Mouse (Mus musculus) neural tube, embryonic 10.5 days (tissue): ENCODE results near the gene Acsm1.
"Not testable (repeated sequence)": the region's sequence is repeated elsewhere in the genome, so short reads cannot be mapped to it uniquely, and the experiment has no call there.

Experiments
- DNase-seq: peaks from one replicate; pipeline ENCODE4 v3.0.0-alpha.2; 2017; ENCODE audit warnings: low spot score; ENCODE audit errors: extremely low spot score

Acsm1 gene

DNA sequence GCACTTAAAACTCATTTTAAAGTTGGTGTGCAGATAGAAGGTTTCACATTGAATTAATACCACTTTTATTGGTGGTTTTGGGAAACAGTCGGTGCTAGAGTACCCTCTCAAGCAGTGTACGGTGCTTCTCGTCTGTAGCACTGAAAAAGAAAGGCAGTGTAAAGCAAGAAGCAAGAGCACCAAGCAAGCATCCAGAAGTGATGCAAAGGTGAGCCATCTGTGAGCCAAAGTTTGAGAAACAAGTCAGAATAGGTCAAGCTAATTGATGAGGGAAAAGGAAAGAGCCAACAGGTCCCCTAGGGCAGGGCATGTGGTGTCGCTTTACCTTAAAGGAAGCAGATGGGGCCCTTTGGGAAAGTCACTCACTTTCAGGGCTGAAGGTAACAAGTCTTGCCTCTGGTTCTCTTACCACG is at the start of gene Acsm1:
TSS of gene Acsm1 (plus strand) at position 363 of the 413 bp plus-strand sequence.
- DNase-seq, result no peak

DNA sequence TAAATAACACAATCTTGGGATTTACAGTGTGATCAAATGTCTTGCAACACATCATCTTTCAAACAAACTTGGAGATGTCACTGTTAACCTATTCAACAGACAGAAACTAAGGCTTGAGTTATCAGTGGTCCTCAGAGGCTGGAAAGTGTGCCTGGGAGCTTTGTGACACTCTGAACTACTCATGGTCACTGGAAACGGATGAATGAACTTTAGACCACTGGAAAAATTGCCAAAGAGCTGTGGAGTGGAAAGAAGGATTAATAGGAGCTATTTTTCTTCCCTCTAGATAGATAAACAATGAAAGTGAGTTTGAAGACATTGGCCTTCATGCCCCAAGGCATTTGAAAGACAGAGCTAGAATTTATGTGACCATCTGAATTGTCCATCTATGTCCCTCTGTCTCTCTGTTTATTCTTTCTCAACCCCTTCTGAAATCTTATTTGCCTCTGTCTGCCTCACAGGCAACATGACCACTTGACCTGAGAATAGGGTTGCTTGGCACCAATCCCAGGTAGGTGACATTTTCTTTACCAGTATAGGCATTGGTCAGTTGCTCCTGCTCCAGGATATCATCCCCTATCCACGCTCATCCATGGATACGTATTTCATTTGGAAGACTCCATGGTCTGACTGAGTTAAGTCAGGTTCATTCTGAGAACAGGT is 46.9 kb upstream of the Acsm1 start:
- DNase-seq, result no peak

DNA sequence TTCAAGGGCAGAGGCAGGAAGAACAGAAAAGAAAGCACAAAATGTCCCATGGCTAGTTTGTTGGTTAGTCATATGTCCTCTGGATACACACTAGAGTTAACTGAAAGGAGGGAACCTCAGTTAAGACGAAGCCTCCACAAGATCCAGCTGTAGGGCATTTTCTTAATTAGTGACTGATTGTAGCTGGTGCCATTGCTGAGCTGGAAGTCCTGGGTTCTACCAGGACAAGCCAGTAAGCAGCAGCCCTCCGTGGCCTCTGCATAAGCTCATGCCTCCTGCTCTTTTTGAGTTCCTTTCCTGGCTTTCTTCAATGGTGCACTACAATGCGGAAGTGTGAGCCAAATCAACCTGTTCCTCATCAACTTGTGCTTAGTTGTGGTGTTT is 46.4 kb upstream of the Acsm1 start:
- no peak for DNase-seq

DNA sequence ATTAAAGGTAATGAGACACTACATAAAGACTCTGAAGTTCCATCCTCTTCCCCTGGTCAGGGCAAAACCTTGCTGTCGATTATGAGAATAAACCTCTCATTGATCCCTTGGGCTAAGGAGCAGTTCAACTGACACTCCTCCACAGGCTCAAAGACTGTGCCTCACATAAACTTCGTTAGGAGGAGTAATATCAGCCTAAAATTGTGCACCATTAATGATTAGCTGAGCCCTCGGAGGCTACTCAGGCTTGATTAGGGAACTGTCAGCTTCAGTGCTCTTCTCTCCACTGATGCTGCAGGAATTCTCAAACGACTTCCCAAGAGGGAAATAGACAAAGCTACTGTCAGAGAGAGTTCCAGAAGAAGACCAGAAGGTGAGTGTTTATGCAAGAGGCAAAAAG is 45.4 kb upstream of the Acsm1 start:
- no peak for DNase-seq

DNA sequence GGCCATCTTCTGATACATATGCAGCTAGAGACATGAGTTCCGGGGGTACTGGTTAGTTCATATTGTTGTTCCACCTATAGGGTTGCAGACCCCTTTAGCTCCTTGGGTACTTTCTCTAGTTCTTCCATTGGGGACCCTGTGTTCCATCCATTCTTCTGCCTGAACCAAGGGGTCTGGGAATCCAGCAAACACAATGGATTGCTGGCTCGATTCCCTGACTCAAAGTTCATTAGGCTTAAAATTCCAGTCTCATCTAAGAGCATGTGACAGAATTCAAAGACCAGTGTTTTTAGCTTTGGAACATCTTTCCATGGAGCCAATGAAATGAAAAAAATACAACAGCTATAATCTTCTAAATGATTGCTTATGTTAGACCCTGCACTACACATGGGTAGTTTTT is 44.4 kb upstream of the Acsm1 start:
- not testable (repeated sequence) for DNase-seq

DNA sequence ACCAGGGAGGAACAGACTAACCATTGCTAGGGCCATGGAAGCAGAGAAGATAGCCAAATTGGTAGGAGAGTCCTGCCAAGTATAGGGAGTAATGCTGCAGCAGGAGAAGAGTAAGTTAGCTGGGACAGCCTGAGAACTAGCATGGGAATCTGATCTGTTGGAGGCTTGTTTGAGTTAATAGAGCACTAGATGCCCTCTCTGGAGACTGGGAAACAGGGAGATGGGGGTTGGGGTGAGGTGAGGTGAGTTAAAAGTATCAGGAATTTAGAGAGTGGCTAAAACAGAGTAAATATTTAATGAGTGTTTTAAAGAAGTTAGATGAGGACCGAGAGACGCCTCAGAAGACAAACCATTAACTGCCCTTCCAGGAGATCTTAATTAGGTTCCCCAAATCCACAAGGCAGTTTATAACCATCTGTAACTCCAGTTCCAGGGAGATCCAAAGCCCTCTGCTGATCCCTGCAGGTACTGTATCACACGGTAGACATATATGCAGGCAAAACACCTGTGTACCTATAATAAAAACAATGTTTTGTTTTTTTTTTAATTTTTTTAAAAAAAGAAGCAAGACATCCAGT is 12.2 kb upstream of the Acsm1 start:
- DNase-seq, result no peak

DNA sequence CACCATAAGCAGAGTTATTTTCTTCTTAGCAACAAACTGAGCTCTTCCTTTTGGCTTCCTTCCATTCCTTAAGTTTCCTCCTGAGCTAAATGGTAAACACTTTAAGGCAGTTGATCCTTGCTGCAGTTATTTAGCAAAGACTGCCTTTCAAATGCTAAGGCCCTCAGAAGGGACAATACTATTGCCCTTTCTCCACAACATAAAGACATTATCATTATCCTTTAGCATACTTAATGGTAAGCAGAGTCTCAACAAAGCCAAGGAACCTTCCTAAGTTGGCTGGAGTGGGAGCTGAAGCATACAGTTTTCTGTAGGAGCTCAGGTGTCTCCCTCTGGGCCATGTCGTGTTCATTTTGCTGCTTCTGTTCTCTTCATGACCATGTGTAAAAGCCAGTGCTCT is 11.5 kb upstream of the Acsm1 start:
- DNase-seq, result no peak

DNA sequence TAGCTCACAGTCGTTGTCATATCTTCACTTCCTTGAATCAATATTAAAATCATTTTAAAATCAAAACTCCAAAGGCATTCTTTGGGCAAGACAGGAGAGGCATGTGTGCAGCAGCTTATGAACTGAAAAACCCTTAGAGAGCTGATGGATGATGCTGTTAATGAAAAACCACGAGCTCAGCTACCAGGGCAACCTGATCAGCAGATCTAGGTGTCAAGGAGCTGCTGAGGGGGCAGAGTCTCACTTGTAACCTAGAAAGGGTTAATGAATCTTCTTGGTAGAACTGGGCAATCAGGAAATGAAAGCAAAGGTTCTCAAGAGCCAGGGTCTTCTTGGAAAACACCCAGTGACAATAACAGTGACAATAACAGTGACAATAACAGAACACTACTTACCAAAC is 10.3 kb upstream of the Acsm1 start:
- no peak for DNase-seq

DNA sequence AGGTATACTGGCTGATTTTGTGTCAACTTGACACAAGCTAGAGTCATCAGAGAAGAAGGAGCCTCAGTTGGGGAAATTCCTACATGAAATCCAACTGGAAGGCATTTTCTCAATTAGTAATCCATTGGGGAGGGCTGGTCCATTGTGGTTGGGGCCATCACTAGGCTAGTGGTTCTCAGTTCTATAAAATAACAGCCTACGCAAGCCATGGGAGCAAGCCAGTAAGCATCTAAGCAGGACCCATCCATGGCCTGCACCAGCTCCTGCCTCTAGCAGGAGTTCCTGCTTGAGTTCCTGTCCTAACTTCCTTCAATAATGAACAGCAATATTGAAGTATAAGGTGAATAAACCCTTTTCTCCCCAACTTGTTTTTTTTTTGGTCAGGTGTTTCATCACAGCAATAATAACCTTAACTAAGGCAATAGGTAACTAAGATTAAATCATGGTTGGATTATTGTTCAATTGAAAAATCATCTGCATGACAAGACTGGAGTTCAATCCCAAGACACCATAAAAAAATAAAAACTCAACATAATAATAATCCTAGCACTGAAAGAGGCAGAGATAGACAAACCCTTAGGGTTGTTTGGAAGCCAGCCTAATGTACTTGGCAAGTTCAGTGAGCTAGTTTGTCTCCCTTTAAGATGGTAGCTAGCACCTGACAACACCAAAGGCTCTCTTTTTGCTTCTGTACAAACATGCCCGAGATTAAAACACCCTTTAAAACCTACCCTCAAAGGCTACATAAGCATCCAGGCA is 5.5 kb upstream of the Acsm1 start:
- DNase-seq, result no peak

DNA sequence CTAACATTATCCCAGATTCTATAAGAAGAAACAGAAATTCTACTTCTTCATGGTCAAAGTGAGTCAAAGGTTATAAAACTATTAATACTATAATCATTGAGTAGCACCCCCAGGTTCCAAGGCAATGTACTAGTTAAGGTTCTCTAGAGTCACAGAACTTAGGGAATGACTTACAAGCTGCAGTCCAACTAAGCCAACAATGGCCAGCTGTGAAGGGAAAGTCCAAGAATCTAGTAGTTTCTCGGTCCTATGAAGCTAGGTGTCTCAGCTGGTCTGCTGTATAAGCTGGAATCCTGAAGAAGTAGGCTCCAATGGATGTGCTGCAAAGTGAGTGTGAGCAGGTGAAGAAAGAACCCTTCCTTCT is 4.9 kb upstream of the Acsm1 start:
- no peak for DNase-seq

DNA sequence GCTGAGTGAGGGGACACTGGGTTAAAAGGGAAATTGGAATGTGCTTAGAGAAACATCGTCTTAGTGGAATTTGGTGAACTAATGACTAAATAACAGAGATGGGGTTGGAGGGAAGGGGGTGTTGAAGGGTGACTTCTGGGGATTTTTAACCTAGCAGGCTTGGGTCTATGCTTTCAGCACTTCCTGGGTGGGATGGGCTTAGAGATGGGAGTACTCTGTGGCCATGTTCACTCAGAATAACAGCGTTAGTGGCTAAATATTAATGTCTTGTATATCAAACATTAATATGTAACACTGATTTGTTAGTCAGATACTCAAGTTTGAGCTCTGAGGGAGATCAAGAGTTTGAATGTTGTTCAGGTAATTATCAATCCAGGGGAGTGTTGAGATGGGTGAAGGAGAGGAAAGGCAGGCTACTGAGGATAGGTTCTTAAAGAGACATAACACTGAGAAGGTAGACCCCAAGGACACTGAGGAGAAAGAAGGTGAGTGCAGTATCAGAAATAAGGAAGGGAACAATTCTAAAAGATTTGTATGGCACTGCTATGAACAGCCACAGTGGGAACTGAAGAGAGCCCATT is 1.8 kb upstream of the Acsm1 start:
- no peak for DNase-seq

DNA sequence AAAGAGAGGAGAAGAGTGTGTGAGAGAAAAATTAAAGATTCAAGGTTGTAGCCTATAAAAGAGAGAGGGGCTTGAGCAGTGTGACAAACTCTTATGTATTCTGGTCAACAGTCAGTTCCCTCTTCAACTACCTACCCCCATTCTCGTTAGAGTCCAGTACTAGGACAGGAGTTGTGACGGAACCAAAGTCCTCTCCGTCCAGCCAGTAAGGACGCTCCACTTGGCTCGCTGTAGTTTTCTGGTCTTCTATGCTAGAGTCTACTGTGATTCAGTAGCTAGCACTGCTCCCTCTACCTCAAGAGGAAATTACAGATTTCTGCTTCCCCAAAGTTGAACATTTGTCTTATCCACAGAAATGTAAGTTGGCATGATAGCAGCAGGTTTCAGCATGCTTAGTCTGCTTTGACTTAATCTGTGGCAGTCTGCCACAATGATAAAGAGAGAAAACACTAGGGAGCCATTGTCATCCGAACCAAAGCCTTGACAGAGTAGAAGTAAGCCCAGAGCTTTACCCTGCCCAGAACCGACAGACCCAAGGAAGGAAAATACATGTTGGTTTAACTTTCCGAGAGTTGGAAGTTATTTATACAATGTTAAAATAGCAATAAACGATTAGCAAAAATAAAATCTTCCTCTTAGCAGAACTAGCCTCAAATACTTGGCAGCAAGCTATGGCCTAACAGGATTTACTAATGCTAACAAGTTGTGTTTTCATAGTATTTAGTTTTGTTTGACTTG is 731 bp upstream of the Acsm1 start:
- no peak for DNase-seq

DNA sequence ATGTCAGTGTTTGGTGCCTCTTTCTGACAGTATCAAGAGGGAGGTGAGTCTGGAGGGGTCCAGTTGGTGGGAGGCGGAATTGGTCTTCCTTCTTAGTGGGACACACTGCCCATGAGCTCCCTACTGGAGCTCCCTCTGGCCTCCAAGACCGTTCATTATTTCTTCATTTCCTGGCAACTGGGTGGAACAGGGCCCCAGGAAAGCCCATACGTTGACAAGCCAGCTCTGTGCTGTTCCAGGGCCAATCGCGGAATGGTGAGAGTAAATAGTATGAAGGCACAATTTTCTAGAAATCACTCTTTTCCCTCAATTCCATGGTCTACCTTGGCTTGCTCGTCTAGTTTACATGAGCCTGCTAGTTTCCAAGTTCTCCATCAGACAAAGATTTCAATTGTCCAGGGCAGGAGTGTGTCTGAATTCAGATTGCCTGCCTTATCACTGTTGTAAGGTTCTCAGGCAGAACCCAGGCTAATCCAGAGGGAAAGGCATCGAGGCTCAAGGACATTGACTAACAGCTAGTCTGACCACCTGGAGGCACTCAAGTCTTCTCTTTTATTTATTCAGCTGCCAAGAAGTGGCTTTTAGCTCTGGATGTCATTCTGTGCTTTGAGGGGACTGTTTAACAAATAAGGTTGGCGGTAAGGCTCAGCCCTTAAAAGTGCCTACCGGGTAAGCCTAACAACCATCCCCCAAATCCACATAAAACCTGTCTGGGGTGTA is 1.1 kb downstream of the Acsm1 start:
- DNase-seq, result no peak

DNA sequence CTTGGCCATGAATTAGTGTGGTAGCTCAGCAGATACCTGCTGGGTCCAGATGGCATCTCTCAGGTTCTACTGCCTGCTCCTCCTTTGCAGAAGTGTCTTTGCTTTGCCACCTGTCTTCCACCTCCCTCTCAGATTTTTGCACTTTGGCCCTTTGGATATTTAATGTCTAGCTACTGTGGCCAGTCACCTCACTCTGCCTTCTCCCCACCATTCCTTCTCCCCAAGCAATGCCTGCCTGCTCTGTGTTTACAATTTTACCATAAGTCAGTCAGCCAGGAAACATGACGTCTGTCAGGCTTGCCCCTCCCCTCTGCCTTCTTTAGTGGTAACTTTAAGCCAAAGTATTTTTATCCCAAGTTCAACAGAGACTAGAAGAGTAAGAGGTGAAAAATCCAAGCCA is 9.7 kb downstream of the Acsm1 start:
- no peak for DNase-seq

DNA sequence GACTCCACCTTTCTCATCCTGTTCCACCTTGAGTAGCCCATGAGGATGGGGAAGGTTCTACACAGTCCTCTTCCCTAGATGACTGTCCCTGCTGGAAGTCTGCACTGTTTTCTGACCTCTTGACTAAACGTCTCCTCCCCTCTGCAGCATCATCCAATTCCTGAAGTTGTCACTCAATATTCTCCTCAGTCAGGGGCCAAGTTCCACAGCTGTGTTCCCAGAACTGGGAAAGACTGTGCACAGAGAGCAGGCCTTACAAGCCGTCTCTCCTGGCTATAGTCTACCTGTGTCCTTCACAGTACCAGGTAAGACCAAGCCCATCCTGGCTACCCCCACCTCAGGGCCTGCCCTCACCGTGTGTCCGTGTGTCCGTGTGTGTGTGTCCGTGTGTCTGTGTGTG is 10.8 kb downstream of the Acsm1 start:
- DNase-seq, result no peak

DNA sequence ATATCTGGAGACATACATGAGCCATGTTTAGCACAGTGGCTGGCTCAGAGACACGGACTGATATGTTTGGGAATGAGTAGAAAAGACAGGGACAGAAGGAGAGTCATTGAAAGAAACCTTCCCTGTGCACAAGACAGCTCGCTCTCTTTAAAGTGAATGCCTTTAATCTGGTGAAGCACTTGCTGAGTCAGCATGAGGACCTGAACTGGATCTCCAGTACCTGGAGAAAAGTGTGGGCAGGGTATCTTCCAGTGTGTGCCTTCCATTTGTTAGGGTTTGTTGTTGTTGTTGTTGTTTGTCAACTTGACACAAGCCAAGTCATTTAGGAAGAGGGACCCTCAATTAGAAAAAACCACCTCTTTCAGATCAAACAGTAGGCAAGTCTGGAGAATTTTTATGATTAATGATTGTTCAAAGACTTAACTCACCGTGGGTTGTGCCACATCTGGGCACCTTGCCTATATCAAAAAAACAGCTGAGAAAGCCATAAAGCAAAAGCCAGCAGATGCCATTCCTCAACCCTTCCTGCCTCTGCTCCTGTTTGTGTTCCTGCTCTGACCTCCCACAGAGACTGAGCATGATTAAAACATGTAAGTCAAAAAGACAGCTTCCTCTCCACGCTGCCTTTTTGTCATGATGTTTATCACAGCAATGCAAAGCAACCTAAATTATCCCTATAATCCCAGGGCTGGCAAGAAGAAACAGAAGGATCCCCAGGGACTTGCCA is 11.5 kb downstream of the Acsm1 start:
- DNase-seq, result no peak

DNA sequence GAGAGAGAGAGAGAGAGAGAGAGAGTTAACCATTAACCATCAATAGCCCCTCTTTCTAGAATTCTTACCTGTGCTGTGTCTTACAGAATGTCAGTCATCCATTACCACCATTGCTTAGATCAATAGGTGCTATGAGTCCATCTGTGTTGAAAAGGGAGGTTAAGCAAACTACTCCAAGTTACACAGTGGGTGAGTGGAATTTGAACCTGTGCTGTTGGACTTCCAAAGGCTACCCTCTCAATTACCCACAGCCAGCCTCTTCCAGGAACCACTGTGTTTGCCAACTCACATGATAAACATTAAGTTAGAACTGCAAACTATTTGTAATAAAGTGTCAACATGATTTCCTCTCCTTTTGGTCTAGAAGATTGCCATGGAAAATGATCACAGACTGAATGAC is 13.3 kb downstream of the Acsm1 start:
- no peak for DNase-seq

DNA sequence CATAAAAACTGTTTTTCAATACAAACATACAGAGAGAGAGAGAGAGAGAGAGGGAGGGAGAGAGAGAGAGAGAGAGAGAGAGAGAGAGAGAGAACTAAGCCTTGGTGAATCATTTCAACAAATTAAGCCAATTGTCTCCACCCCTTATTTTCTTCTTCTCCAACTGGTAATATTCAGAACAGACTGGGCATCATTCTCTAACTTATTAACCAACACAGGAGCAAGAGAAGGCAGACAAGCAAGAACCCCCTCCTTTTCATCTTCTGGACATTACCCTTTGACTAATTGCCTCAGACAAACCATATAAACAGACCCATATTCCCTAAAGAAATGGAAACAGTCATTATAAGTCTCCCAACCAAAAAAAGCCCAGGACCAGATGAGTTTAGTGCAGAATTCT is 31.9 kb downstream of the Acsm1 start:
- DNase-seq, result no peak

DNA sequence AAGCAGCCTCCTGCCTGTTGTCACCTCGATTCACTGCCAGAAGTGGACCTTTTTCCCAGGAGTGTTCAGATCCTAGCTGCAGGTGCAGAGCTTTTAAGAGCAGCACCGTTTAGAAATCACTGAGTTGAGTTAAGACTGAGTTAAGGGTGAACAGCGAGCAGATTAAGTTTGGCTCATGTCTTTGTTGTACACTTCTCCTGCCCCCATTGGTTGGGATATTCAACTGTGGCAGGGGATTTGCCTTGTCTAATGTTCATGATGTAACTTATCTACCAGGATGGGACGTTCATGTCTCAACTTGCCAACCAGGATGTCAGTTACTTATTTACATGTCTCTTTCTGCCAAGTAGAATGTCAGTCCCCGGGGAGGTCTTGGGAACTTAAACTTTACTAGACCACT is 35.5 kb downstream of the Acsm1 start:
- DNase-seq, result no peak

DNA sequence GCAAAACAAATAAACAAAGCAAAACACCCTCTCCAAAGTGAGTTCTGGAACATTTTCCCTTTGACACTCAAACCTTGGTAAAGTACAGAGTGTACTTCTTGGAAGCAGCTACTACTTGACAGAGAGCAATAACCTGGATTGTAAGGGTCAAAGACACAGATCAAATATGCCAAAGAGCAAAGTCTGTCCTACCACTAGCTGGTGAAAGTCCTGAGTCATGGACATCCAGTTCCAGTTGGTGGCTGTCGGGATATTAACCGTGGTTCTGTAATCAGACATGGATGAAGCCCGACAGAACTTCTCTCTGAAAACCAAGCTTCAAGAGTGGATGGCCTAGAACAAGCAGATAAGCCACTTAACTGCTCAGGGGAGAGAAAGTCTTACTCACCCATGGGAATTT is 61.1 kb downstream of the Acsm1 start:
- no peak for DNase-seq

DNA sequence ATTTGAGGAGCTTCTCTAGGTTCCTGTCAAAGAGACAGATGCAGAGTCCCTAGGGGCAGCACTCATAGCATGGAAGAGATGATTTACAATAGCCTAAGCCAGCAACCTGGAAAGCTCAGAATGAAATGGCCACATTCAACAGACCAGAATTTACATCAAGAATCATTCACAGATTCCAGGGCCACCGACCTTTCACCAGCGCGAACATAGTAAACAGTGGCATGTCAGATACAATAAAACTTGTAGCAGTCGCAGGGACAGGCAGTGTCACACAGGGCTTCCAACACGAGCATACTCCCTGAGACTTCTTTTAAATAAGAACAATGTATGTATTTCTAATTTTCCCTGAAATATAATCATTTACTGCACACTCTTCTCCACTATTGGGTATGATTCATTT is 63.6 kb downstream of the Acsm1 start:
- no peak for DNase-seq
